Mouse (Mus musculus) myocyte (in vitro differentiated cells): ENCODE measurements around the gene 1700021F05Rik. TPM values are rescaled to one million over a fixed set of nuclear protein-coding genes. Genes with fewer than 3 reads are reported as not detected.

Experiments used
- H3K27me3 ChIP-seq: one replicate; pipeline ENCODE4 v1.6.1; 2011; ENCODE audit not compliant: control insufficient read depth, insufficient read depth, insufficient read length
- H3K36me3 ChIP-seq: one replicate; pipeline ENCODE4 v1.6.1; 2011; ENCODE audit not compliant: control insufficient read depth, insufficient read depth
- H3K4me2 ChIP-seq: one replicate; pipeline ENCODE4 v1.6.1; 2011; ENCODE audit warnings: low read depth, control low read depth
- H3K4me3 ChIP-seq: one replicate; pipeline ENCODE4 v1.5.1; 2011; ENCODE audit warnings: mild to moderate bottlenecking, control low read depth, moderate library complexity
- H3K79me2 ChIP-seq: one replicate; pipeline ENCODE4 v1.6.1; 2011; ENCODE audit not compliant: control insufficient read depth, insufficient read depth
- H3ac ChIP-seq: one replicate; pipeline ENCODE4 v1.6.1; 2011; ENCODE audit not compliant: control insufficient read depth, insufficient read length
- CEBPB ChIP-seq: IDR thresholded peaks from 2 replicates; pipeline ENCODE4 v1.6.1; 2011; ENCODE audit warnings: mild to moderate bottlenecking, moderate library complexity; ENCODE audit not compliant: poor library complexity, insufficient read depth, severe bottlenecking
- E2F4 ChIP-seq: IDR thresholded peaks from one replicate; pipeline ENCODE4 v1.6.1; 2011; ENCODE audit warnings: mild to moderate bottlenecking, control low read depth, moderate library complexity; ENCODE audit not compliant: insufficient read depth
- MAX ChIP-seq: IDR thresholded peaks from one replicate; pipeline ENCODE4 v1.6.1; 2011; ENCODE audit warnings: low read depth, mild to moderate bottlenecking, control low read depth
- MYOD1 ChIP-seq, 3 experiments: IDR thresholded peaks; one replicate each; pipeline ENCODE4 v1.6.1; 2011; ENCODE audit warnings: control low read depth in 2 of 3, low read depth in 2 of 3, mild to moderate bottlenecking in 2 of 3, moderate library complexity in 1 of 3; ENCODE audit not compliant: insufficient read length in 2 of 3, control insufficient read depth in 1 of 3
- MYOG ChIP-seq, 3 experiments: IDR thresholded peaks; one replicate each; pipeline ENCODE4 v1.6.1; 2011; ENCODE audit warnings: control low read depth in 2 of 3, low read depth in 2 of 3, mild to moderate bottlenecking in 2 of 3; ENCODE audit not compliant: insufficient read length in 2 of 3, control insufficient read depth in 1 of 3, insufficient read depth in 1 of 3
- POLR2A ChIP-seq: IDR thresholded peaks from one replicate; pipeline ENCODE4 v1.6.1; 2011; ENCODE audit warnings: low read depth, mild to moderate bottlenecking, control low read depth, moderate library complexity; ENCODE audit not compliant: insufficient read length
- POLR2AphosphoS2 ChIP-seq: IDR thresholded peaks from one replicate; pipeline ENCODE4 v1.6.1; 2011; ENCODE audit warnings: low read depth, control low read depth; ENCODE audit not compliant: insufficient read length
- REST ChIP-seq: IDR thresholded peaks from one replicate; pipeline ENCODE4 v1.6.1; 2011; ENCODE audit warnings: mild to moderate bottlenecking, control low read depth, moderate library complexity; ENCODE audit not compliant: insufficient read depth, insufficient read length
- SRF ChIP-seq: IDR thresholded peaks from one replicate; pipeline ENCODE4 v1.6.1; 2011; ENCODE audit warnings: low read depth; ENCODE audit not compliant: control insufficient read depth, insufficient read length
- TCF12 ChIP-seq: IDR thresholded peaks from one replicate; pipeline ENCODE4 v1.6.1; 2011; ENCODE audit warnings: mild to moderate bottlenecking, control low read depth; ENCODE audit not compliant: poor library complexity, insufficient read depth, severe bottlenecking
- TCF3 ChIP-seq: IDR thresholded peaks from one replicate; pipeline ENCODE4 v1.6.1; 2011; ENCODE audit warnings: low read depth, control low read depth; ENCODE audit not compliant: insufficient read length
- USF1 ChIP-seq: IDR thresholded peaks from one replicate; pipeline ENCODE4 v1.6.1; 2011; ENCODE audit warnings: low read depth, mild to moderate bottlenecking, control low read depth, moderate library complexity
- polyA plus RNA-seq: library from polyadenylated mRNA; unstranded; fragments of >200 nt; fragmentation: generic; extraction: Trizol; gene quantifications from one replicate; pipeline ENCODE4 v1.2.1, GENCODE M21; 2012; ENCODE audit warnings: missing spikeins

Gene 1700021F05Rik
- polyA plus RNA-seq, 1 experiment: 52.6 TPM

- Histone ChIP-seq H3K27me3 (no peaks in the 10 kb centered on the region), H3K4me3 (peak overlapping the region; percentile 37), H3K4me2 (peak overlapping the region; percentile 30), H3K36me3 (no peaks in the 10 kb centered on the region), H3ac (no peak overlapping the region), H3K79me2 (no peaks in the 10 kb centered on the region)
- no peak for TF ChIP-seq USF1
- no peak for TF ChIP-seq POLR2A
- TF ChIP-seq TCF3: no peak
- no peak for TF ChIP-seq TCF12
- TF ChIP-seq CEBPB: no peak
- TF ChIP-seq MAX: no peak
- no peak for TF ChIP-seq E2F4
Observed at GRCm38 (mm10) chr10:43577299-43577996, 36.7 kb upstream of the 1700021F05Rik start.

GRCm38 (mm10) chr10:43574956-43575355 lies 34.2 kb upstream of the 1700021F05Rik start:
- no peak overlapping the region for H3ac ChIP-seq
- no peaks in the 10 kb centered on the region for H3K36me3 ChIP-seq
- no peaks in the 10 kb centered on the region for H3K79me2 ChIP-seq
- TF ChIP-seq SRF: no peak
- no peak for TF ChIP-seq MYOG (IDR thresholded peaks at IDR 0.05; ENCODE audit: control insufficient read depth in 1 of 3, insufficient read depth in 1 of 3, insufficient read length in 2 of 3, low read depth in 2 of 3)
- TF ChIP-seq TCF12: no peak
- no peak overlapping the region for H3K4me3 ChIP-seq
- no peaks in the 10 kb centered on the region for H3K27me3 ChIP-seq
- no peak overlapping the region for H3K4me2 ChIP-seq

GRCm38 (mm10) chr10:43574352-43574751 lies 33.6 kb upstream of the 1700021F05Rik start:
- H3K36me3 ChIP-seq: no peaks in the 10 kb centered on the region
- H3K4me2 ChIP-seq: no peak overlapping the region
- no peaks in the 10 kb centered on the region for H3K79me2 ChIP-seq
- TF ChIP-seq USF1 (no peak), MYOD1 (IDR thresholded peaks at IDR 0.05; ENCODE audit: control insufficient read depth in 1 of 3, insufficient read length in 2 of 3, low read depth in 2 of 3) (no peak)
- no peaks in the 10 kb centered on the region for H3K27me3 ChIP-seq
- no peak overlapping the region for H3ac ChIP-seq
- no peak overlapping the region for H3K4me3 ChIP-seq

- no peak overlapping the region for H3ac ChIP-seq
- no peak overlapping the region for H3K4me2 ChIP-seq
- H3K4me3 ChIP-seq: no peak overlapping the region
- H3K79me2 ChIP-seq: no peaks in the 10 kb centered on the region
- H3K36me3 ChIP-seq: no peaks in the 10 kb centered on the region
- peaks cover 19% of the 10 kb centered on the region for H3K27me3 ChIP-seq
- TF ChIP-seq POLR2A (no peak), MAX (no peak), E2F4 (no peak), POLR2AphosphoS2 (no peak), REST (no peak), SRF (no peak), MYOD1 (IDR thresholded peaks at IDR 0.05; ENCODE audit: control insufficient read depth in 1 of 3, insufficient read length in 2 of 3, low read depth in 2 of 3) (no peak), TCF12 (no peak), TCF3 (no peak), CEBPB (no peak), USF1 (no peak), MYOG (IDR thresholded peaks at IDR 0.05; ENCODE audit: control insufficient read depth in 1 of 3, insufficient read depth in 1 of 3, insufficient read length in 2 of 3, low read depth in 2 of 3) (no peak)
Observed at GRCm38 (mm10) chr10:43561311-43561710, 20.5 kb upstream of the 1700021F05Rik start.

GRCm38 (mm10) chr10:43560765-43561164 lies 20.0 kb upstream of the 1700021F05Rik start:
- peaks cover 19% of the 10 kb centered on the region for H3K27me3 ChIP-seq
- no peak overlapping the region for H3K4me2 ChIP-seq
- no peaks in the 10 kb centered on the region for H3K79me2 ChIP-seq
- no peaks in the 10 kb centered on the region for H3K36me3 ChIP-seq
- TF ChIP-seq MYOD1 (IDR thresholded peaks at IDR 0.05; ENCODE audit: control insufficient read depth in 1 of 3, insufficient read length in 2 of 3, low read depth in 2 of 3) (no peak), REST (no peak), TCF3 (no peak), TCF12 (no peak), MAX (no peak), USF1 (no peak), POLR2AphosphoS2 (no peak), CEBPB (no peak), E2F4 (no peak), SRF (no peak), MYOG (IDR thresholded peaks at IDR 0.05; ENCODE audit: control insufficient read depth in 1 of 3, insufficient read depth in 1 of 3, insufficient read length in 2 of 3, low read depth in 2 of 3) (no peak), POLR2A (no peak)
- H3K4me3 ChIP-seq: no peak overlapping the region
- H3ac ChIP-seq: no peak overlapping the region
